Mouse (Mus musculus): Measurements from ENCODE around the gene Galnt12.
A peak's percentile ranks its signal among the peaks of the same experiment; 100 is the strongest.

Gene Galnt12

GRCm38 (mm10) chr4:47103561-47103960, 11.9 kb downstream of the Galnt12 start:
- DNase-seq (ENCODE audit: low spot score), result no peak

GRCm38 (mm10) chr4:47111885-47112284, 20.2 kb downstream of the Galnt12 start:
- DNase-seq (ENCODE audit: low spot score), result no peak

GRCm38 (mm10) chr4:47112560-47112959, 20.9 kb downstream of the Galnt12 start:
- no peak for DNase-seq (ENCODE audit: low spot score)

GRCm38 (mm10) chr4:47122051-47122706, 30.5 kb downstream of the Galnt12 start:
- DNase-seq (ENCODE audit: low spot score), result peak; percentile 6

GRCm38 (mm10) chr4:47124140-47124711, 32.5 kb downstream of the Galnt12 start:
- DNase-seq (ENCODE audit: low spot score), result no peak

- DNase-seq (ENCODE audit: low spot score), result no peak
Measured at GRCm38 (mm10) chr4:47128515-47128914, 36.8 kb downstream of the Galnt12 start.

- no peak for DNase-seq (ENCODE audit: low spot score)
Measured at GRCm38 (mm10) chr4:47129572-47129971, 37.9 kb downstream of the Galnt12 start.

- no peak for DNase-seq (ENCODE audit: low spot score)
Measured at GRCm38 (mm10) chr4:47130111-47131050, 38.7 kb downstream of the Galnt12 start.

- no peak for DNase-seq (ENCODE audit: low spot score)
Measured at GRCm38 (mm10) chr4:47131931-47132330, 40.2 kb downstream of the Galnt12 start.

GRCm38 (mm10) chr4:47132413-47132812, 40.7 kb downstream of the Galnt12 start:
- DNase-seq (ENCODE audit: low spot score), result no peak

- DNase-seq (ENCODE audit: low spot score), result no peak
Measured at GRCm38 (mm10) chr4:47136699-47137101, 45.0 kb downstream of the Galnt12 start.

- no peak for DNase-seq (ENCODE audit: low spot score)
Measured at GRCm38 (mm10) chr4:47137479-47137878, 45.8 kb downstream of the Galnt12 start.

GRCm38 (mm10) chr4:47138411-47138810, 46.7 kb downstream of the Galnt12 start:
- DNase-seq (ENCODE audit: low spot score), result no peak

- DNase-seq (ENCODE audit: low spot score), result no peak
Measured at GRCm38 (mm10) chr4:47138967-47139777, 47.5 kb downstream of the Galnt12 start.

GRCm38 (mm10) chr4:47140301-47140700, 48.6 kb downstream of the Galnt12 start:
- no peak for DNase-seq (ENCODE audit: low spot score)

GRCm38 (mm10) chr4:47141444-47142154, 49.9 kb downstream of the Galnt12 start:
- no peak for DNase-seq (ENCODE audit: low spot score)

GRCm38 (mm10) chr4:47143849-47144248, 52.1 kb downstream of the Galnt12 start:
- no peak for DNase-seq (ENCODE audit: low spot score)

- no peak for DNase-seq (ENCODE audit: low spot score)
Measured at GRCm38 (mm10) chr4:47145341-47145740, 53.6 kb downstream of the Galnt12 start.

- DNase-seq (ENCODE audit: low spot score), result no peak
Measured at GRCm38 (mm10) chr4:47146561-47146960, 54.9 kb downstream of the Galnt12 start.

GRCm38 (mm10) chr4:47149963-47150362, 58.3 kb downstream of the Galnt12 start:
- DNase-seq (ENCODE audit: low spot score), result no peak

- no peak for DNase-seq (ENCODE audit: low spot score)
Measured at GRCm38 (mm10) chr4:47150806-47151205, 59.1 kb downstream of the Galnt12 start.

Measured in T-cell, adult 2 months (primary cell).